Mouse (Mus musculus) liver, postnatal 0 days (tissue): Measurements from ENCODE around the gene Olfr1361. TPM values are rescaled to one million over a fixed set of nuclear protein-coding genes. Genes with fewer than 3 reads are reported as not detected.

Experiments used
- ATAC-seq: fragments of 200-750 bp; cut with Nextera tagmentation; 2 replicates; pipeline ENCODE4 v1.8.0; 2017; ENCODE audit warnings: mild to moderate bottlenecking, moderate library complexity
- DNase-seq: peaks from one replicate; pipeline ENCODE4 v3.0.0-alpha.2; 2016
- H3K27ac ChIP-seq: fragments of 300-500 bp; sonication (generic); 2 replicates; pipeline ENCODE4 v1.5.1; 2014; ENCODE audit warnings: antibody characterized with exemption, moderate library complexity, mild to moderate bottlenecking, low read depth
- H3K27me3 ChIP-seq: fragments of 300-500 bp; sonication (generic); 2 replicates; pipeline ENCODE4 v1.6.1; 2014; ENCODE audit warnings: low read length, control low read depth, mixed read lengths; ENCODE audit not compliant: insufficient read depth
- H3K36me3 ChIP-seq: fragments of 300-500 bp; sonication (generic); replicated peaks from 2 replicates; pipeline ENCODE4 v1.6.1; 2014; ENCODE audit warnings: mild to moderate bottlenecking, control low read depth, low read length, moderate library complexity, mixed read lengths; ENCODE audit not compliant: insufficient read depth
- H3K4me1 ChIP-seq: fragments of 300-500 bp; sonication (generic); 2 replicates; pipeline ENCODE4 v1.6.1; 2014; ENCODE audit warnings: antibody characterized with exemption, mild to moderate bottlenecking, control low read depth; ENCODE audit not compliant: insufficient read depth
- H3K4me2 ChIP-seq: fragments of 300-500 bp; sonication (generic); 2 replicates; pipeline ENCODE4 v1.6.1; 2014; ENCODE audit warnings: low read depth, mild to moderate bottlenecking, low read length, moderate library complexity, mixed read lengths
- H3K4me3 ChIP-seq: fragments of 300-500 bp; sonication (generic); 2 replicates; pipeline ENCODE4 v1.5.1; 2014; ENCODE audit warnings: low read depth, low read length
- H3K9ac ChIP-seq: fragments of 300-500 bp; sonication (generic); replicated peaks from 2 replicates; pipeline ENCODE4 v1.6.1; 2014; ENCODE audit warnings: mild to moderate bottlenecking, moderate library complexity
- H3K9me3 ChIP-seq: fragments of 300-500 bp; sonication (generic); 2 replicates; pipeline ENCODE4 v1.6.1; 2016; ENCODE audit warnings: mild to moderate bottlenecking, control low read depth, low read length, mixed read lengths
- CTCF ChIP-seq: sonication (generic); IDR thresholded peaks from 2 replicates; pipeline ENCODE4 v1.5.1; 2016; ENCODE audit warnings: antibody characterized with exemption, low read depth
- EP300 ChIP-seq: IDR thresholded peaks from 2 replicates; pipeline ENCODE4 v1.6.1; 2016; ENCODE audit warnings: antibody characterized with exemption, low read depth, mild to moderate bottlenecking
- WGBS: fragments of 180-500 bp; shearing (Covaris S2); extraction: QIAGEN DNeasy Blood & Tissue Kit; methylation state at CpG from one replicate; pipeline ENCODE4 v1.1.7; 2014; ENCODE audit not compliant: insufficient replicate concordance; 5-methylcytosine and 5-hydroxymethylcytosine counted together
- polyA plus RNA-seq: library from polyadenylated mRNA; unstranded; fragments of >200 nt; fragmentation: Nextera tagmentation; extraction: Ambion mirVana; gene quantifications from 2 replicates; pipeline ENCODE4 v1.2.1, GENCODE M21; 2015

Olfr1361 gene
- polyA plus RNA-seq, 1 experiment from 2014 or later, result not detected

- H3K4me1 ChIP-seq, result no peaks in the 10 kb centered on the region
- no peak for ATAC-seq
Measured at GRCm38 (mm10) chr13:21677305-21677704, 14.1 kb upstream of the Olfr1361 start, which contains the start of gene Olfr1360. Gene Olfr1360, minus strand, starts transcription at chr13:21677405.

GRCm38 (mm10) chr13:21642418-21642817 lies 20.8 kb downstream of the Olfr1361 start, which contains the start of gene Olfr11:
Gene Olfr11, minus strand, starts transcription at chr13:21642518.
- ATAC-seq (no peak), DNase-seq (no peak)
- WGBS, result 74% methylated on average over 2 of the region's 2 CpGs
- no peak within 1 kb of the TSS for H3K27ac ChIP-seq
- H3K4me1 ChIP-seq, result no peaks in the 10 kb centered on the region
- H3K9ac ChIP-seq, result no peak within 1 kb of the TSS
- H3K9me3 ChIP-seq, result no peaks in the 10 kb centered on the region
- H3K36me3 ChIP-seq, result no peaks in the 10 kb centered on the region
- no peaks in the 10 kb centered on the region for H3K27me3 ChIP-seq
- no peak within 1 kb of the TSS for H3K4me2 ChIP-seq
- TF ChIP-seq CTCF (no peak), EP300 (no peak)
- no peak within 1 kb of the TSS for H3K4me3 ChIP-seq

More at GRCm38 (mm10) chr13:21677305-21677704, 14.1 kb upstream of the Olfr1361 start, which contains the start of gene Olfr1360:
- Histone ChIP-seq H3K4me2 (no peak within 1 kb of the TSS), H3K9ac (no peak within 1 kb of the TSS), H3K27ac (no peak within 1 kb of the TSS), H3K4me3 (no peak within 1 kb of the TSS), H3K36me3 (no peaks in the 10 kb centered on the region), H3K27me3 (no peaks in the 10 kb centered on the region), H3K9me3 (no peaks in the 10 kb centered on the region)
- 72% methylated on average over 2 of the region's 2 CpGs for WGBS
- TF ChIP-seq EP300 (no peak), CTCF (no peak)
- no peak for DNase-seq

- no peaks in the 10 kb centered on the region for H3K4me1 ChIP-seq
- no peaks in the 10 kb centered on the region for H3K36me3 ChIP-seq
- no peak within 1 kb of the TSS for H3K4me2 ChIP-seq
- H3K4me3 ChIP-seq, result no peak within 1 kb of the TSS
- H3K9me3 ChIP-seq, result no peaks in the 10 kb centered on the region
- H3K9ac ChIP-seq, result no peak within 1 kb of the TSS
- ATAC-seq (no peak), DNase-seq (no peak)
- H3K27ac ChIP-seq, result no peak within 1 kb of the TSS
- TF ChIP-seq CTCF (no peak), EP300 (no peak)
- no peaks in the 10 kb centered on the region for H3K27me3 ChIP-seq
Measured at GRCm38 (mm10) chr13:21613922-21614321, 49.3 kb downstream of the Olfr1361 start, which contains the start of gene Olfr1362. Gene Olfr1362, minus strand, starts transcription at chr13:21614022.

Other genes starting within 250 kb of the Olfr1361 start
- 0.31 and 0.39 TPM in 2 replicates for gene Pgbd1, start 222.3 kb downstream of the Olfr1361 start, polyA plus RNA-seq
- gene Zscan26, start 209.7 kb downstream of the Olfr1361 start, polyA plus RNA-seq, result 13.3 and 15.2 TPM in 2 replicates
- 2.0 TPM in 2 replicates for gene Nkapl, start 194.9 kb downstream of the Olfr1361 start, polyA plus RNA-seq
- gene Zkscan4, start 184.5 kb downstream of the Olfr1361 start, polyA plus RNA-seq, result 0.77 and 0.78 TPM in 2 replicates
- not detected in 2 replicates for gene Gm10065, start 183.9 kb downstream of the Olfr1361 start, polyA plus RNA-seq
- 0.52 and 0.70 TPM in 2 replicates for gene AK157302, start 168.2 kb downstream of the Olfr1361 start, polyA plus RNA-seq
- gene Gm11273, start 162.0 kb downstream of the Olfr1361 start, polyA plus RNA-seq, result 6.4 and 8.9 TPM in 2 replicates
- gene Zkscan8, start 132.3 kb downstream of the Olfr1361 start, polyA plus RNA-seq, result 1.2 and 1.6 TPM in 2 replicates
- not detected in 2 replicates for gene Olfr1366, start 120.6 kb downstream of the Olfr1361 start, polyA plus RNA-seq
- 0.02 TPM in 1 of 2 replicates, not detected in the other for gene Olfr1535, start 103.5 kb downstream of the Olfr1361 start, polyA plus RNA-seq
- not detected in 2 replicates for gene Olfr1364, start 81.6 kb downstream of the Olfr1361 start, polyA plus RNA-seq
- gene Olfr1362, start 49.4 kb downstream of the Olfr1361 start, polyA plus RNA-seq, result not detected in 2 replicates
- gene Olfr11, start 20.9 kb downstream of the Olfr1361 start, polyA plus RNA-seq, result not detected in 2 replicates
- not detected in 2 replicates for gene Olfr1360, start 14.0 kb upstream of the Olfr1361 start, polyA plus RNA-seq
- not detected in 2 replicates for gene Olfr1359, start 34.7 kb upstream of the Olfr1361 start, polyA plus RNA-seq
- gene Hist1h2bl, start 52.8 kb upstream of the Olfr1361 start, polyA plus RNA-seq, result 0.51 and 1.9 TPM in 2 replicates
- gene Hist1h2ai, start 53.0 kb upstream of the Olfr1361 start, polyA plus RNA-seq, result 16.4 and 20.2 TPM in 2 replicates
- gene Hist1h3h, start 54.3 kb upstream of the Olfr1361 start, polyA plus RNA-seq, result 7.1 and 8.7 TPM in 2 replicates
- gene Hist1h2bm, start 58.7 kb upstream of the Olfr1361 start, polyA plus RNA-seq, result 1.6 and 2.3 TPM in 2 replicates
- 0.19 and 0.32 TPM in 2 replicates for gene Hist1h4j, start 71.7 kb upstream of the Olfr1361 start, polyA plus RNA-seq
- 2.4 and 3.6 TPM in 2 replicates for gene Hist1h4k, start 87.1 kb upstream of the Olfr1361 start, polyA plus RNA-seq
- gene Hist1h2ak, start 90.4 kb upstream of the Olfr1361 start, polyA plus RNA-seq, result 44.2 and 62.3 TPM in 2 replicates
- 7.2 and 7.3 TPM in 2 replicates for gene Hist1h2bn, start 90.7 kb upstream of the Olfr1361 start, polyA plus RNA-seq
- gene Hist1h1b, start 117.2 kb upstream of the Olfr1361 start, polyA plus RNA-seq, result 20.0 and 27.9 TPM in 2 replicates
- gene Hist1h3i, start 120.0 kb upstream of the Olfr1361 start, polyA plus RNA-seq, result 95.1 and 107 TPM in 2 replicates
- 8.4 and 11.4 TPM in 2 replicates for gene Hist1h2an, start 123.8 kb upstream of the Olfr1361 start, polyA plus RNA-seq
- gene Hist1h2bp, start 124.1 kb upstream of the Olfr1361 start, polyA plus RNA-seq, result 2.4 and 4.6 TPM in 2 replicates
- gene Hist1h2bq, start 146.8 kb upstream of the Olfr1361 start, polyA plus RNA-seq, result 14.3 and 15.4 TPM in 2 replicates
- gene Hist1h2ao, start 147.1 kb upstream of the Olfr1361 start, polyA plus RNA-seq, result not detected in 2 replicates
- gene Hist1h4m, start 148.4 kb upstream of the Olfr1361 start, polyA plus RNA-seq, result not detected in 2 replicates
- 9.2 and 9.8 TPM in 2 replicates for gene Hist1h4n, start 168.8 kb upstream of the Olfr1361 start, polyA plus RNA-seq
- 3,753 and 3,756 TPM in 2 replicates for gene Hist1h2ap, start 170.1 kb upstream of the Olfr1361 start, polyA plus RNA-seq
- 14.9 and 15.6 TPM in 2 replicates for gene Hist1h2br, start 170.4 kb upstream of the Olfr1361 start, polyA plus RNA-seq